Comparison of ENCODE assay signal across 8 mouse cellular contexts in genomic region chr8:119412735-119413498, GRCm38 (mm10). TPM values are rescaled to one million over a fixed set of nuclear protein-coding genes. Genes with fewer than 3 reads are reported as not detected.
DNase-seq lines count a peak whose midpoint lies in the region; ATAC-seq and TF ChIP-seq lines count a peak whose summit lies in the region.

No protein-coding gene starts in this region.

- WGBS in forebrain, embryonic 14.5 days: 13% methylated on average over 18 of the region's 18 CpGs
- WGBS in lung, embryonic 14.5 days: 13% methylated on average over 18 of the region's 18 CpGs

- H3K36me3 ChIP-seq in forebrain, embryonic 14.5 days (ENCODE audit: control insufficient read depth, insufficient read depth, low read length): peaks cover 35% of the 10 kb centered on the region
- H3K36me3 ChIP-seq in lung, embryonic 14.5 days (ENCODE audit: insufficient read depth): peaks cover 23% of the 10 kb centered on the region

- H3K27me3 ChIP-seq in forebrain, embryonic 14.5 days (replicated peaks; ENCODE audit: control insufficient read depth, insufficient read depth, low read length): no peaks in the 10 kb centered on the region
- no peaks in the 10 kb centered on the region for H3K27me3 ChIP-seq in lung, embryonic 14.5 days (ENCODE audit: insufficient read depth, low read length)

- H3K9me3 ChIP-seq in forebrain, embryonic 14.5 days (replicated peaks; ENCODE audit: control insufficient read depth, low read length): no peaks in the 10 kb centered on the region
- no peaks in the 10 kb centered on the region for H3K9me3 ChIP-seq in lung, embryonic 14.5 days (ENCODE audit: low read depth, low read length)

- peak overlapping the region; percentile 41 for H3K4me2 ChIP-seq in forebrain, embryonic 14.5 days (ENCODE audit: low read length)
- H3K4me2 ChIP-seq in lung, embryonic 14.5 days: peak overlapping the region; percentile 51

- no peak overlapping the region for H3K27ac ChIP-seq in forebrain, embryonic 14.5 days (ENCODE audit: low read depth, low read length)
- peak overlapping the region; percentile 72; the same call in 1 of the 2 replicates for H3K27ac ChIP-seq in layer of hippocampus, adult 2 months
- no peak overlapping the region for H3K27ac ChIP-seq in lung, embryonic 14.5 days (ENCODE audit: low read depth)

- DNase-seq in MN1 (ENCODE audit: low spot score): peak; percentile 92
- DNase-seq in forebrain, embryonic 14.5 days (ENCODE audit: low spot score): peak; percentile 87
- DNase-seq in heart, postnatal 14 days: peak; percentile 77 to 87
- DNase-seq in layer of hippocampus, adult 2 months (ENCODE audit: low spot score in 2 of 2): peak; percentile 79 to 83
- DNase-seq in lung, embryonic 14.5 days: peak; percentile 90
- DNase-seq in thymus, postnatal 0 days (ENCODE audit: low spot score): peak; percentile 84

- no peak overlapping the region for H3K4me3 ChIP-seq in forebrain, embryonic 14.5 days (ENCODE audit: low read depth, low read length)
- H3K4me3 ChIP-seq in layer of hippocampus, adult 2 months: peak overlapping the region; percentile 30; the same call in 1 of the 2 replicates
- H3K4me3 ChIP-seq in lung, embryonic 14.5 days (ENCODE audit: low read depth, low read length): no peak overlapping the region

- H3K4me1 ChIP-seq in forebrain, embryonic 14.5 days (ENCODE audit: control insufficient read depth, insufficient read depth, low read length): no peaks in the 10 kb centered on the region
- H3K4me1 ChIP-seq in lung, embryonic 14.5 days (ENCODE audit: insufficient read depth): no peaks in the 10 kb centered on the region

- ATAC-seq in cerebellum, adult (ENCODE audit: insufficient number of reproducible peaks, low FRiP score, low TSS enrichment): peak; percentile 69
- ATAC-seq in forebrain, embryonic 14.5 days: peak; percentile 81
- peak; percentile 87 for ATAC-seq in lung, embryonic 14.5 days (ENCODE audit: insufficient read depth)
- peak; percentile 85 for ATAC-seq in neutrophil, adult 5-6 weeks (ENCODE audit: extremely low read depth, insufficient number of reproducible peaks, low FRiP score, poor library complexity, severe bottlenecking)

- H3K9ac ChIP-seq in forebrain, embryonic 14.5 days (ENCODE audit: low read length): peak overlapping the region; percentile 46
- H3K9ac ChIP-seq in lung, embryonic 14.5 days: peak overlapping the region; percentile 45; the same call in 1 of the 2 replicates

- peak; percentile 89 for TF ChIP-seq CTCF in layer of hippocampus, adult 2 months (conservative IDR thresholded peaks at IDR 0.05)
- TF ChIP-seq CTCF in lung, embryonic 14.5 days (IDR thresholded peaks at IDR 0.05; ENCODE audit: low read depth): peak; percentile 96

- intact Hi-C loops in heart, postnatal 14 days (cut with DNase I): loop anchor here (1.0 to 10.0 kb wide), 4 partner anchors 27 to 262 kb away; no protein-coding TSS in a partner anchor

RNA-seq across cellular contexts. Expression of gene Mlycd, which starts 18.2 kb away (rescaled TPM):
- 12.3 and 16.6 TPM in 2 replicates for polyA plus RNA-seq in forebrain, embryonic 14.5 days (2014; fragmentation: Nextera tagmentation; extraction: Ambion mirVana)
- total RNA-seq in heart, postnatal 14 days (2021): 100 to 1,000 TPM; 102 to 110 TPM
- total RNA-seq in layer of hippocampus, adult 2 months (2021): 10 to 100 TPM; 29.1 to 30.8 TPM
- polyA plus RNA-seq in lung, embryonic 14.5 days (2014; fragmentation: Nextera tagmentation; extraction: Ambion mirVana): 11.8 and 14.0 TPM in 2 replicates
- total RNA-seq in neutrophil, adult 5-6 weeks (2017): 10.9 and 11.8 TPM in 2 replicates
- polyA plus RNA-seq in thymus, postnatal 0 days (2015; fragmentation: Nextera tagmentation; extraction: Ambion mirVana): 11.6 and 13.4 TPM in 2 replicates

RNA-seq across cellular contexts. Expression of gene Osgin1, which starts 21.0 kb away (rescaled TPM):
- polyA plus RNA-seq in forebrain, embryonic 14.5 days (2014; fragmentation: Nextera tagmentation; extraction: Ambion mirVana): 0.15 and 0.28 TPM in 2 replicates
- 1 to 10 TPM; 1.3 to 2.5 TPM for total RNA-seq in heart, postnatal 14 days (2021)
- 1 to 10 TPM in 1 of 2 experiments, under 1 TPM in 1; 0.18 to 1.3 TPM for total RNA-seq in layer of hippocampus, adult 2 months (2021)
- polyA plus RNA-seq in lung, embryonic 14.5 days (2014; fragmentation: Nextera tagmentation; extraction: Ambion mirVana): 0.53 and 0.85 TPM in 2 replicates
- 33.6 and 37.2 TPM in 2 replicates for total RNA-seq in neutrophil, adult 5-6 weeks (2017)
- polyA plus RNA-seq in thymus, postnatal 0 days (2015; fragmentation: Nextera tagmentation; extraction: Ambion mirVana): 1.4 and 1.6 TPM in 2 replicates

RNA-seq across cellular contexts. Expression of gene Necab2, which starts 33.6 kb away (rescaled TPM):
- 16.9 and 19.5 TPM in 2 replicates for polyA plus RNA-seq in forebrain, embryonic 14.5 days (2014; fragmentation: Nextera tagmentation; extraction: Ambion mirVana)
- total RNA-seq in heart, postnatal 14 days (2021): not detected
- 100 to 1,000 TPM in 1 of 2 experiments, 10 to 100 TPM in 1; 99.0 to 104 TPM for total RNA-seq in layer of hippocampus, adult 2 months (2021)
- 1.9 and 2.2 TPM in 2 replicates for polyA plus RNA-seq in lung, embryonic 14.5 days (2014; fragmentation: Nextera tagmentation; extraction: Ambion mirVana)
- total RNA-seq in neutrophil, adult 5-6 weeks (2017): not detected in 2 replicates
- 0.12 TPM in 2 replicates for polyA plus RNA-seq in thymus, postnatal 0 days (2015; fragmentation: Nextera tagmentation; extraction: Ambion mirVana)

Comparison
In these comparisons a context has a peak if more than half of its experiments do, and no peak if none do; other contexts are left out.
1. RNA of gene Necab2, which starts 33.6 kb away (total RNA-seq): 99.0 to 104 TPM in layer of hippocampus, adult 2 months; not detected in heart, postnatal 14 days and not detected in neutrophil, adult 5-6 weeks; every median in the first group is over 10 times any median in the second.
2. Peak in every context shown above with its lines, with median percentiles within 50 percentile points of each other: DNase-seq and ATAC-seq.